Mouse (Mus musculus) CH12.LX (cell line): ENCODE results near the gene Ifi27.

Source experiments
- CHD1 ChIP-seq: IDR thresholded peaks from 2 replicates; pipeline ENCODE4 v1.6.1; 2012; ENCODE audit warnings: low read depth, low read length, improper control_type of control experiment, inconsistent platforms
- CTCF ChIP-seq, 2 experiments: IDR thresholded peaks in 1 of 2; conservative IDR thresholded peaks in 1 of 2; 2 replicates each; pipeline ENCODE4 v1.5.1; 2011 to 2012; ENCODE audit warnings: low read depth in 2 of 2, low read length in 2 of 2, improper control_type of control experiment in 1 of 2, inconsistent platforms in 1 of 2, mild to moderate bottlenecking in 1 of 2, moderate library complexity in 1 of 2
- ELF1 ChIP-seq: IDR thresholded peaks from 2 replicates; pipeline ENCODE4 v1.6.1; 2014; ENCODE audit warnings: low read depth, mild to moderate bottlenecking, inconsistent platforms, low read length, improper control_type of control experiment
- EP300 ChIP-seq: IDR thresholded peaks from 2 replicates; pipeline ENCODE4 v1.6.1; 2011; ENCODE audit warnings: low read length, improper control_type of control experiment
- HCFC1 ChIP-seq: IDR thresholded peaks from 2 replicates; pipeline ENCODE4 v1.6.1; 2012; ENCODE audit warnings: low read depth, mild to moderate bottlenecking, inconsistent platforms, low read length, improper control_type of control experiment
- KAT2A ChIP-seq: IDR thresholded peaks from 2 replicates; pipeline ENCODE4 v1.6.1; 2012; ENCODE audit warnings: low read length, improper control_type of control experiment, inconsistent platforms; ENCODE audit not compliant: insufficient replicate concordance
- MAFK ChIP-seq: IDR thresholded peaks from 2 replicates; pipeline ENCODE4 v1.6.1; 2011; ENCODE audit warnings: low read length, improper control_type of control experiment; ENCODE audit not compliant: insufficient replicate concordance
- POLR2A ChIP-seq: IDR thresholded peaks from 2 replicates; pipeline ENCODE4 v1.6.1; 2011; ENCODE audit warnings: low read depth, mild to moderate bottlenecking, improper control_type of control experiment, low read length
- POLR2AphosphoS2 ChIP-seq: IDR thresholded peaks from 2 replicates; pipeline ENCODE4 v1.6.1; 2011; ENCODE audit warnings: low read depth, low read length, improper control_type of control experiment
- RCOR1 ChIP-seq: conservative IDR thresholded peaks from 2 replicates; pipeline ENCODE4 v1.6.1; 2012; ENCODE audit warnings: low read depth, mild to moderate bottlenecking, inconsistent platforms, low read length, improper control_type of control experiment

GRCm38 (mm10) chr12:103476779-103477389 lies 42.9 kb downstream of the Ifi27 start:
- TF ChIP-seq RCOR1 = no peak
- TF ChIP-seq CTCF (conservative IDR thresholded peaks at IDR 0.05 in 1 of 2, IDR thresholded peaks at IDR 0.05 in 1 of 2; ENCODE audit: low read depth in 2 of 2, low read length in 2 of 2) = no peak
- no peak for TF ChIP-seq MAFK
- TF ChIP-seq HCFC1 = no peak
- TF ChIP-seq POLR2AphosphoS2 = no peak
- TF ChIP-seq KAT2A = no peak
- no peak for TF ChIP-seq EP300
- TF ChIP-seq CHD1 = no peak
- TF ChIP-seq POLR2A = no peak
- no peak for TF ChIP-seq ELF1
